Mouse (Mus musculus) cerebellum, adult 2 months (tissue): ENCODE measurements at regions not wholly inside any gene's neighbourhood (a gene's known extent, or its start where the extent isn't known, plus 50 kb on each side); places are given as distances from the start of the nearest gene placed in this dataset.

ENCODE experiments used
- CTCF ChIP-seq: fragments of 200-500 bp; IDR thresholded peaks from 2 replicates; pipeline ENCODE4 v1.5.1; 2011; ENCODE audit warnings: low read depth, mild to moderate bottlenecking, control low read depth, low read length, moderate library complexity, borderline replicate concordance; ENCODE audit not compliant: insufficient read depth
- POLR2A ChIP-seq: fragments of 200-500 bp; IDR thresholded peaks from 2 replicates; pipeline ENCODE4 v1.6.1; 2011; ENCODE audit warnings: low read length, control low read depth, borderline replicate concordance; ENCODE audit not compliant: insufficient read depth

DNA sequence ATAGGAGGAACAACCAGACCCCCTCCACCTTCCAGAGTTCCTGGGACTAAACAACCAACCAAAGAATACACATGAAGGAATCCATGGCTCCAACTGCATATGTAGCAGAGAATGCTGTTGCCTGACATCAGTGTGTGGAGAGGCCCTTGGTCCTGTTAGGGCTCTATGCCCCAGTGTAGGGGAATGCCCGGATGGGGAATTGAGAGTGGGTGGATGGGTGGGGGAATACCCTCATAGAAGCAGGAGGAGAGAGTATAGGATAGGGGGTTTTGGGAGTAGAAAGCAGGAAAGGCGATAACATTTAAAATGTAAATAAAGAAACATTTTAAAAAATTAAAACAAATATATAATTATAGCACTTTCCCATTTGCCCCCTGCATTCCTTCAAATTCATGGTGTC, 995.0 kb downstream of the Tbl1xr1 start:
- TF ChIP-seq CTCF, result no peak
- no peak for TF ChIP-seq POLR2A
